In genomic region chr6:34954926-34955861, GRCm38 (mm10) we compare ENCODE assay signal across 8 mouse cellular contexts. TPM values are rescaled to one million over a fixed set of nuclear protein-coding genes. Genes with fewer than 3 reads are reported as not detected.
DNase-seq lines count a peak whose midpoint lies in the region; ATAC-seq and TF ChIP-seq lines count a peak whose summit lies in the region.

No protein-coding gene starts in this region.

- H3K4me2 ChIP-seq in forebrain, embryonic 16.5 days (ENCODE audit: low read length) = peak overlapping the region; percentile 42
- H3K4me2 ChIP-seq in kidney, embryonic 14.5 days (replicated peaks; ENCODE audit: low read depth, low read length) = peak overlapping the region; percentile 25
- peak overlapping the region; percentile 8 for H3K4me2 ChIP-seq in stomach, embryonic 14.5 days (replicated peaks; ENCODE audit: low read depth, low read length)

- no peaks in the 10 kb centered on the region for H3K27me3 ChIP-seq in forebrain, embryonic 16.5 days (replicated peaks; ENCODE audit: control insufficient read depth, insufficient read depth, low read length)
- no peaks in the 10 kb centered on the region for H3K27me3 ChIP-seq in kidney, embryonic 14.5 days (ENCODE audit: control insufficient read depth, insufficient read depth, low read length)
- H3K27me3 ChIP-seq in stomach, embryonic 14.5 days (ENCODE audit: control insufficient read depth, insufficient read depth, low read length) = no peaks in the 10 kb centered on the region

- H3K36me3 ChIP-seq in forebrain, embryonic 16.5 days (ENCODE audit: control insufficient read depth, insufficient read depth) = no peaks in the 10 kb centered on the region
- no peaks in the 10 kb centered on the region for H3K36me3 ChIP-seq in kidney, embryonic 14.5 days (ENCODE audit: control insufficient read depth, insufficient read depth, low read length)
- H3K36me3 ChIP-seq in stomach, embryonic 14.5 days (ENCODE audit: control insufficient read depth, insufficient read depth, low read length) = no peaks in the 10 kb centered on the region

- peak overlapping the region; percentile 51 for H3K4me3 ChIP-seq in gastrocnemius, adult 2 months
- peak overlapping the region; percentile 24 for H3K4me3 ChIP-seq in forebrain, embryonic 16.5 days (replicated peaks; ENCODE audit: low read length)
- H3K4me3 ChIP-seq in kidney, embryonic 14.5 days (ENCODE audit: low read length) = no peak overlapping the region
- no peak overlapping the region for H3K4me3 ChIP-seq in stomach, embryonic 14.5 days (ENCODE audit: low read depth, low read length)

- peak; percentile 86; the same call in 1 of the 2 replicates for ATAC-seq in forebrain, embryonic 16.5 days
- peak; percentile 73 for ATAC-seq in kidney, embryonic 14.5 days (ENCODE audit: low FRiP score, low TSS enrichment)
- ATAC-seq in stomach, embryonic 14.5 days (ENCODE audit: insufficient number of reproducible peaks, insufficient read depth, low FRiP score, low read depth) = no peak

- intact Hi-C loops in gastrocnemius, adult 2 months (cut with DNase I) = no loop called here
- intact Hi-C loops in left cerebral cortex, postnatal 10 days (cut with DNase I) = no loop called here

- H3K9me3 ChIP-seq in forebrain, embryonic 16.5 days (ENCODE audit: control insufficient read depth, low read length) = no peaks in the 10 kb centered on the region
- no peaks in the 10 kb centered on the region for H3K9me3 ChIP-seq in kidney, embryonic 14.5 days (ENCODE audit: control insufficient read depth, low read length)
- no peaks in the 10 kb centered on the region for H3K9me3 ChIP-seq in stomach, embryonic 14.5 days (ENCODE audit: control insufficient read depth, low read depth, low read length)

- H3K27ac ChIP-seq in gastrocnemius, adult 2 months = no peak overlapping the region
- H3K27ac ChIP-seq in forebrain, embryonic 16.5 days (ENCODE audit: low read length) = no peak overlapping the region
- H3K27ac ChIP-seq in kidney, embryonic 14.5 days (ENCODE audit: low read depth, low read length) = no peak overlapping the region
- no peak overlapping the region for H3K27ac ChIP-seq in stomach, embryonic 14.5 days (ENCODE audit: low read length)

- DNase-seq in gastrocnemius, adult 2 months = peak; percentile 28
- DNase-seq in gastrocnemius, postnatal 4 days (ENCODE audit: low spot score in 2 of 2) = no peak
- peak; percentile 18 to 43 for DNase-seq in adrenal gland, postnatal 36 days
- peak; percentile 19 for DNase-seq in lung, postnatal 25 days (ENCODE audit: low spot score)
- DNase-seq in left cerebral cortex, postnatal 10 days (ENCODE audit: extremely low spot score in 1 of 2, low spot score in 2 of 2) = no peak

- TF ChIP-seq CTCF in gastrocnemius, adult 2 months (IDR thresholded peaks at IDR 0.05) = peak; percentile 52

- H3K4me1 ChIP-seq in forebrain, embryonic 16.5 days (replicated peaks; ENCODE audit: control insufficient read depth, insufficient read depth, low read length) = peaks cover 6% of the 10 kb centered on the region; the same call in 1 of the 2 replicates
- no peaks in the 10 kb centered on the region for H3K4me1 ChIP-seq in kidney, embryonic 14.5 days (ENCODE audit: control insufficient read depth, insufficient read depth, low read length)
- H3K4me1 ChIP-seq in stomach, embryonic 14.5 days (ENCODE audit: control insufficient read depth, insufficient read depth, low read length) = no peaks in the 10 kb centered on the region

- WGBS in forebrain, embryonic 16.5 days = 51% methylated on average over 18 of the region's 18 CpGs
- WGBS in kidney, embryonic 14.5 days = 48% methylated on average over 18 of the region's 18 CpGs
- WGBS in stomach, embryonic 14.5 days = 49% methylated on average over 18 of the region's 18 CpGs

- H3K9ac ChIP-seq in forebrain, embryonic 16.5 days (replicated peaks; ENCODE audit: low read depth, low read length) = 0 out of 2 replicates have a peak overlapping the region, but pooled peaks have one; percentile 10
- H3K9ac ChIP-seq in kidney, embryonic 14.5 days (ENCODE audit: low read depth, low read length) = no peak overlapping the region
- H3K9ac ChIP-seq in stomach, embryonic 14.5 days (replicated peaks; ENCODE audit: low read depth, low read length) = no peak overlapping the region

RNA-seq across cellular contexts. Expression of gene Slc23a4, which starts 33.0 kb away (rescaled TPM):
- total RNA-seq in gastrocnemius, adult 2 months (2021) = not detected
- total RNA-seq in gastrocnemius, postnatal 4 days (2021) = under 1 TPM; 0.16 to 0.42 TPM
- under 1 TPM; 0.20 to 0.36 TPM for total RNA-seq in adrenal gland, postnatal 36 days (2021)
- 0.76 and 0.85 TPM in 2 replicates for polyA plus RNA-seq in forebrain, embryonic 16.5 days (2015; fragmentation: Nextera tagmentation; extraction: Ambion mirVana)
- 0.44 and 0.61 TPM in 2 replicates for polyA plus RNA-seq in kidney, embryonic 14.5 days (2014; fragmentation: Nextera tagmentation; extraction: Ambion mirVana)
- polyA plus RNA-seq in stomach, embryonic 14.5 days (2014; fragmentation: Nextera tagmentation; extraction: Ambion mirVana) = 3.2 and 3.4 TPM in 2 replicates
- total RNA-seq in left cerebral cortex, postnatal 10 days (2021) = 1 to 10 TPM; 1.4 to 1.6 TPM

RNA-seq across cellular contexts. Expression of gene Stra8, which starts 35.2 kb away (rescaled TPM):
- not detected for total RNA-seq in gastrocnemius, adult 2 months (2021)
- not detected for total RNA-seq in gastrocnemius, postnatal 4 days (2021)
- not detected for total RNA-seq in adrenal gland, postnatal 36 days (2021)
- not detected in 2 replicates for polyA plus RNA-seq in forebrain, embryonic 16.5 days (2015; fragmentation: Nextera tagmentation; extraction: Ambion mirVana)
- polyA plus RNA-seq in kidney, embryonic 14.5 days (2014; fragmentation: Nextera tagmentation; extraction: Ambion mirVana) = not detected in 2 replicates
- not detected in 2 replicates for polyA plus RNA-seq in stomach, embryonic 14.5 days (2014; fragmentation: Nextera tagmentation; extraction: Ambion mirVana)
- not detected for total RNA-seq in left cerebral cortex, postnatal 10 days (2021)

RNA-seq across cellular contexts. Expression of gene Wdr91, which starts 44.5 kb away (rescaled TPM):
- total RNA-seq in gastrocnemius, adult 2 months (2021) = 1 to 10 TPM; 5.2 to 8.0 TPM
- total RNA-seq in gastrocnemius, postnatal 4 days (2021) = 10 to 100 TPM; 17.5 to 18.7 TPM
- total RNA-seq in adrenal gland, postnatal 36 days (2021) = 10 to 100 TPM; 13.9 to 14.9 TPM
- 11.8 and 12.9 TPM in 2 replicates for polyA plus RNA-seq in forebrain, embryonic 16.5 days (2015; fragmentation: Nextera tagmentation; extraction: Ambion mirVana)
- 7.3 and 11.0 TPM in 2 replicates for polyA plus RNA-seq in kidney, embryonic 14.5 days (2014; fragmentation: Nextera tagmentation; extraction: Ambion mirVana)
- polyA plus RNA-seq in stomach, embryonic 14.5 days (2014; fragmentation: Nextera tagmentation; extraction: Ambion mirVana) = 9.7 and 10.7 TPM in 2 replicates
- 10 to 100 TPM; 30.1 to 32.6 TPM for total RNA-seq in left cerebral cortex, postnatal 10 days (2021)

Comparison
In these comparisons a context has a peak if more than half of its experiments do, and no peak if none do; other contexts are left out.
1. DNase-seq: peak in gastrocnemius, adult 2 months (single experiment), adrenal gland, postnatal 36 days (2 of 2) and lung, postnatal 25 days (single experiment); none in gastrocnemius, postnatal 4 days (0 of 2) and left cerebral cortex, postnatal 10 days (0 of 2).
2. H3K4me3 ChIP-seq: peak in gastrocnemius, adult 2 months (single experiment) and forebrain, embryonic 16.5 days (single experiment); none in kidney, embryonic 14.5 days (single experiment) and stomach, embryonic 14.5 days (single experiment).
3. Peak in every context shown above with its lines, with median percentiles within 50 percentile points of each other: H3K4me2 ChIP-seq.